Mouse (Mus musculus): ENCODE measurements at regions not wholly inside any gene's neighbourhood (a gene's known extent, or its start where the extent isn't known, plus 50 kb on each side); places are given as distances from the start of the nearest gene placed in this dataset.
A peak's percentile ranks its signal among the peaks of the same experiment; 100 is the strongest.
"Not testable (repeated sequence)": the region's sequence is repeated elsewhere in the genome, so short reads cannot be mapped to it uniquely, and the experiment has no call there.

GRCm38 (mm10) chr2:160578384-160579320 lies 67.0 kb upstream of the Top1 start:
- intact Hi-C loops (cut with DNase I), result loop anchor here (5.0 to 10.0 kb wide), 3 partner anchors 164 to 1526 kb away; no protein-coding TSS in a partner anchor
- DNase-seq (ENCODE audit: low spot score in 2 of 2), result peak; percentile 84 to 95

GRCm38 (mm10) chr2:160580250-160580649 lies 65.4 kb upstream of the Top1 start:
- DNase-seq (ENCODE audit: low spot score in 2 of 2), result no peak
- intact Hi-C loops (cut with DNase I), result no loop called here

GRCm38 (mm10) chr2:160581029-160581428 lies 64.7 kb upstream of the Top1 start:
- DNase-seq (ENCODE audit: low spot score in 2 of 2), result no peak
- intact Hi-C loops (cut with DNase I), result no loop called here

- DNase-seq (ENCODE audit: low spot score in 2 of 2); intact Hi-C loops (cut with DNase I): not testable (repeated sequence)
These were observed 62.7 kb upstream of the Top1 start for GRCm38 (mm10) chr2:160583034-160583433.

- intact Hi-C loops (cut with DNase I), result no loop called here
- no peak for DNase-seq (ENCODE audit: low spot score in 2 of 2)
These were observed 62.2 kb upstream of the Top1 start for GRCm38 (mm10) chr2:160583506-160583905.

- intact Hi-C loops (cut with DNase I), result no loop called here
- DNase-seq (ENCODE audit: low spot score in 2 of 2), result no peak
These were observed 61.1 kb upstream of the Top1 start for GRCm38 (mm10) chr2:160584568-160584967.

GRCm38 (mm10) chr2:160587015-160587835 lies 58.5 kb upstream of the Top1 start:
- no peak for DNase-seq (ENCODE audit: low spot score in 2 of 2)
- intact Hi-C loops (cut with DNase I), result no loop called here

GRCm38 (mm10) chr2:160588401-160588800 lies 57.3 kb upstream of the Top1 start:
- DNase-seq (ENCODE audit: low spot score in 2 of 2), result no peak
- intact Hi-C loops (cut with DNase I), result no loop called here

GRCm38 (mm10) chr2:160590209-160590910 lies 55.3 kb upstream of the Top1 start:
- intact Hi-C loops (cut with DNase I), result loop anchor here (5.0 kb wide), 2 partner anchors 1678 to 1723 kb away; no protein-coding TSS in a partner anchor
- DNase-seq (ENCODE audit: low spot score in 2 of 2), result no peak

- intact Hi-C loops (cut with DNase I), result loop anchor here (5.0 kb wide), 2 partner anchors 1679 to 1724 kb away; no protein-coding TSS in a partner anchor
- DNase-seq (ENCODE audit: low spot score in 2 of 2), result no peak
These were observed 54.1 kb upstream of the Top1 start for GRCm38 (mm10) chr2:160591446-160592180.

GRCm38 (mm10) chr2:160593035-160593434 lies 52.7 kb upstream of the Top1 start:
- peak; percentile 67 to 83 for DNase-seq (ENCODE audit: low spot score in 2 of 2)
- intact Hi-C loops (cut with DNase I), result loop anchor here (5.0 kb wide), 2 partner anchors 1681 to 1726 kb away; no protein-coding TSS in a partner anchor
